Mouse (Mus musculus) thymus, adult 18-20 months (tissue): ENCODE measurements around the gene P2rx3.

Experiments used
- DNase-seq, 2 experiments: peaks; one replicate each; pipeline ENCODE4 v3.0.0; 2022; ENCODE audit warnings: mixed read lengths in 2 of 2

Gene P2rx3

DNA sequence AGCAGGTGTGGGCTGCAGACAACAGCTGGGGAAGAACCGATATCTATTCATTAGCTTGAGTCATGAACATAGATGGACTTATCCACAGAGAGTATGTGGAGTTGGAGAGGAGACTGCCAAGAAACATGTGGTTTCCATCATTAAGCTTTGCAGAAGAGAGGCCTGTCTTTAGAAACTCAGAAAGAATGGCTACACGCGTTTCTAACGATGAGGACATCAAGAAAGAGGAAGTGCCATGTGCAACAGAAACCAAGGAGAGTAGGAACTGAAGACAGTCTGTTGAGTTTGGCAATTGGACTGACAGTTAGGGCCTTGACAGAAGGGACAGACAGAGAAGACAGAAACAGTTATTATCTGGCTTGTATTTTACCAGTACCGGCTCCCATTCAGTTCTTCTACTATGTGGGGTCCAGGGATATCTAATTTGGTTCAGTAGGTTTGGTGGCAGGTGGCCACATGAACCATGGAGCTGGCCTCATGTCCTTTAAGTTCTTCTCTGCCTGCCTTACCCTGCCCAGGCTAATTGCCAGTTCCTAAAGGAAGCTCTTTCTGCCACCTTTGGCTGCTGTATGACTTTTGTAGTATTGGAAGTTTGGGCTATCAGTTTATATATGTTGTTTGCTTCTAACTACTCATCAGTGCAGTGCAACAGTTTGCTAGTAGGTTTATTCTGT, 69.8 kb downstream of the P2rx3 start:
- no peak for DNase-seq

DNA sequence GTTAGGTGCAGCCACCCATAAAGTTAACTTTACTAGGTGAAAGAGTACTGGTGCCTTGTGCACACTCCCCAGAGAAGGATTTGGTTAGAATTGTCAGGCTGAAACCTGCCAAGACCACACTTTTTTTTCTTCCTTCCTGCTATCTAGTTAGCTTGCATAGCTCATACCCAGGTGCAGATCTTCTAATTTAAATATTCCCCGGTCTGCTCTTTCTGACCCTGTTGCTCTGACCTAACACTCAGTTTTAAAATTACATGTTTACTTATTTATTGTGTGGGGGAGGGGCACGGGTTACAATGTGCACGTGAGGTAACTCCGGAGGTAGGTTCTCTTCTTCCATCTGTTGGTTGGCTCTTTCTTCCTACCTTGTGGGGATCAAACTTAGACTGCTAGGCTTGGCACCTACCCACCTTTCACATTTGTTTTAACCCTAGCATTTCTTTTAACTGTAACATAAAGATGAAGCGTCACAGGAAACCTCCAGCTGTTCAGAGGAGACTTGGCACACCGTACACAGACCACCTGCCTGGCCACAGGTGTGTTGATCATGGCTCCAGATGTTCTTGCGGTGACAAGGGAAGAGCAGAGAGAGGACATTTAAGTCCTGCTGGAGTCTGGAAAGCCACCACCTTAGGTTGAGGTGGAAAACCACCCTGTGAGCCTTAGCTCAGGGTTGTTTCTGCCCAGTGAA, 73.0 kb downstream of the P2rx3 start:
- no peak for DNase-seq

DNA sequence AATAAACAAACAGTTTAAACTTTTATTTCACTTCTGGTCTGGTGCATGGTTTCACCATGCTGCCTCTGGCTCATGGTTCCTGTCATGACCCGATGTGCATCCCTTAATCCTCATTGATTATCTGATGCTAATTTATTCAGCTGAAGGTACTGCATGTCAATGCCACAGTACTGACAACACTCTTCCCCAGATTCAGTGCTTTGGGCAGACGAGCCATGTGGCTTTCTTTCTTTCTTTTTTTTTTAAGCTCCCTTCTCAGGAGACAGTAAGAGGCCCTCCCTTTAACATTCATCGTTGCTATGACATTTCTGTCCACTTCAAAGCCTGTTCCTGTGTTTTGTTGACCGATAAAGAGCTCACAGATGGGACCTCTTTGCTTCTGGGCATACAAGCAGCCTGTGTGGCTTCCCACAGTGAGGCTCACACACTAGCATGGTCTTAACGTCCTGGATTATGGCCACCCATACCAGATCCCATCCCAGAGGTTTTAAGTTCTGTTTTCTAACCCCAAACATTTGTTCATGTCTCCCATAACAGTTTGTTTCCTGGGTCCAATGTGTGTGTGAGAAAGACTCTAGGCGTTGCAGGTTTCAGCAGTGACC, 74.3 kb downstream of the P2rx3 start:
- no peak for DNase-seq

DNA sequence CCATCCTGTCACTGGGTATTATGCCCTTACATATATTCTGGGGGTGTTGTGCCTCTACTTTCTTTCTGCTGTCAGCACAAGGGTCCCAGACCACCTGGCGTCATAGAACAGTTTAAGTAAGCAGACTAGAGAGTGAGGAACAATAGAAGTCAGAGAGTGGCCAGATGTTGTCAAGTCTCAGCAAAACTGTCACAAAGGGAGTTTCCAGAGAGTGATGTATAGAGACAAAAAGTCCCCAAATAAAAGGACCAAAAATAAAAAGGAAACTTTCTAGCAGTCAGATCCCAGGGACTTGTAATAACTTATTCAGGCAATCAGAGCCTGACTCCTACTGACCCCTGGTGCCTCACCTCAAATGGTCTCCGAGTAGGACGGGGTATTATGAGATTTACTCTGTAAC, 75.4 kb downstream of the P2rx3 start:
- no peak for DNase-seq

DNA sequence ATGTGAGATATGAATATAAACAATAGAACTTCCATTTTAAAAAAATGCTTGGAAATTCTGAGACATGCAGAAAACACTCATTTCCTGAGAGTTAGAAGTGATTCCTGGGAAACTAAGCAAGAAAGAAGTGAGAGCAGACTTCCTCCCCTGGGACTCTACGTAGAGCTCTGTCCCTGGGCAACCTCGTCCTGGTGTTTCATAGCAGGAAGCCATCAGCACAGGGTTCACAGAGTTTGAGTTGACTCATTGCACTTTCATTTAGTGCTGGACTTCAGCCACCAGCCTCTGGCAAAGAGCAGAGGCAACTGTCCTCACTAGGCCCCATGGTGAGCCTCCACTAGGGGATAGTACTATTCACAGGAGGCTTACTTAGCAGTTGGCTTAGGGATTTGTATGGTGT, 76.0 kb downstream of the P2rx3 start:
- no peak for DNase-seq

DNA sequence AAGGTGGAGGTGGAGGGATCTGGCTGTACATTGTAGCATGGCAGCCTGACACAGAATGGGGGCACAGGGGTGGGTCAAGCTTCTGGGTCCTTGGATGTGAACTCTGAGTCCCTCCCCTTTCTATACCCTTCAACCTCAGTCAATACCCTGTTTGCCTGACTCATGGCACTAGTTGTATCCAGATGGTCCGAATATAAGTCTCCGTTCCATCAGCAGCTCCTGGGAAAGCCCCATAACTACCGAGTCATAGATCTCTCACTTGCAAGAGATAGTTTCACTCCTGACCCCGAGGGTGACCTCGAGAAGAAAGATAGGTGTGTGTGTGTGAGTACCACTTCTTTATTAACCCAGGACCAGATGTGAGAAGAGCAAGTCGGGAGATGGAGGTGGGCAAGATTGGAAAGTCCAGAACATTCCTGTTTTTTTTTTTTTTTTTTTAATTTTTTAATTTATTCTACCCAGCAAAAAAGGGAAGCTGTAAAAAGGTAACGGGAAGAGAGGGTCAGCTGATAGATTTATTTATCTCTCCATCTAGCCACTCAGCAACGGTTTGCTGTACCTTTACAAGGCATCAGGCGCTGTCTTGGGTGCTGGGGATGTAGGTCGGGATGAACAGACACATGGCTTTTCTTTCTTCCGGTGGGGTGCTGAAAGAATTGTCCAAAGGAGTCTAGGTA, 78.5 kb downstream of the P2rx3 start:
- DNase-seq, result no peak

DNA sequence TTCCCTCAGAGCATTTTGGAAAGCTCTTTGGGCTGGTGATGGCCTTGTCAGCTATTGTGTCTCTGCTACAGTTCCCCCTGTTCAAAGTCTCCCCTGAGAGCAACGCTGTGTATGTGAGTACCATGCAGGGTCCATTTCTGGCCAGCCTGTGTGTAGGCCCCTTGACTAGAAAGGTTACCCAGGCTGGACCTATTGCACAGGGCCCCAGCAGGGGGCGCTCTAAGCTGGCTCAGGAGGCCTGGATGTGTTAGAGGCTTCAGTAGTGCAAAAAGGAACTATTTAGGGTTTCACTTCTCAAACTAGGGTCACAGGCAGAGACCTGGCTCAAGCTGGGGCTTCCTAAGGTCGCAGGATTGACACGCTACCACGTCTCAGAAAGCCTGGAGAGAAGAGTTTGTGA, 81.0 kb downstream of the P2rx3 start:
- DNase-seq, result peak in 1 of 2 experiments; percentile 22

DNA sequence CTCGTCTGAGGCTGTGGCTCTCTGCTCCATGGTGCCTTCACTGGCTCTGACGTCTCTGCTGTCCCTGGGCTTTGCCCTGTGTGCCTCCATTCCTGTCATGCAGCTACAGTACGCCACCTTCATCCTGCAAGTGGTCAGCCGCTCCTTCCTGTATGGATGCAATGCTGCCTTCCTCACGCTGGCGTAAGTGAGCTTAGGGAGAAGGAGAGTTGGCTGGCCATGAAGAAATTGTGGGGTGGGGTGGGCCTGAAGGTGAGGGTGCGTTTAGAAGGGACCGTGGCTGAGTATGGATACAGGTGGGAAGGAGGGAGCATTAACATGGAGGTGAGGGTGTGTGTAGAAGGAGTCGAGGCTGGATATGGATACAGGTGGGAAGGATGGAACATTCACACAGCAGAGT, 81.8 kb downstream of the P2rx3 start:
- no peak for DNase-seq

DNA sequence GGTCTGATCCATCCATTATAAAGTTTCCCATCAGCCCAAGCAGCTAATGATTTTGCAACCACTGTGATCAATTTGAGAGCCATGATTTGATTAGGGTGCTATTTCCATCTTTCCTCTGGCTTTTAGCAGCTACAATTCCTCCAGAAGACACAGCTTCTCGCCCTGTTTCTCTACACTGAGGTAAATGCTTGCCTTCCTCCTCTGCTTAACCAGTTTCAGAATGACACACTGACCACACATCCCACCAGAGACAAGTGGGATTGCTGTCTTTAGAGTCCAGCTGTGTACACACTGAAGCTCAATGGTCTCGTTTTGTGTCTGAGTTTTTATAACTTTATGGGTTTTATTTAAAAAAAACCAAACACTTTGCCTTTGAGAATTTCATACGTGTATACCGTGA, 84.6 kb downstream of the P2rx3 start:
- no peak for DNase-seq

DNA sequence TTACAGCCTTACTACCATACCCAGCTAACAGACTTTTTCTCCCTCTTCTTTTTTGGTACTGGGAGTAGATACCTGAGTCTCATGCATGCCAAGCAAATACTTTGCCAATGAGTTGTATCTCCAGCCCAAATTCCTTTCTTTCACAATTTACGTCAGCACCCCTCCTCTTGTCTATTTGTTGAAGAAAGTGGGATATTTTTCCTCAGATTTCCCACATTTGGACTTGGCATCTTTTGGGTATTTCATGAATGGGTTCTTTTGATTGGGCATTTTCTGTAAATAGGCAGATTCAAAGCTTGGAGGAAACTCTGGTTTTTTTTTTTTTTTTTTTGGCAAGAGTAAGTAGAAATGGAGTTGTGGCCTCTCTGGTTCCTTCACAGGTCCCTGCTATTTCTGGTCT, 85.0 kb downstream of the P2rx3 start:
- no peak for DNase-seq

DNA sequence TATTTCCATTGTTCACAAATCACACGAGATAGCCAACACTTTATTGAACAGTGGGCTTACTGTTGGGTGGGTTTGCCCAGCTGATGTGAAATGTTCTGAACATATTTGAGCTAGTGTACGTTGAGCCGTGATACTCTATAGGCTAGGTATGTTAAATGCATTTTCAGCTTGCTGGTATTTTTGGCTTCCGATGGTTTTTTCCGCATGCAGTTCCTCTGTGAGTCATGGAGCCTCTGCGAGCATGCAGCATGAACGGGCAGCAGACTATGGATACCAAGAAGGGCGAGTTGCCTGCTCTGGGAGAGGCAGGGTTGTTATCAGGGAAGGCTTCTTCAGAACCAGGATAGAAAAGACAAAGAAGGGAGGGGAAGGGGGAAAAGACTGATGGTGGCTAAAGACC, 86.2 kb downstream of the P2rx3 start:
- DNase-seq, result no peak

DNA sequence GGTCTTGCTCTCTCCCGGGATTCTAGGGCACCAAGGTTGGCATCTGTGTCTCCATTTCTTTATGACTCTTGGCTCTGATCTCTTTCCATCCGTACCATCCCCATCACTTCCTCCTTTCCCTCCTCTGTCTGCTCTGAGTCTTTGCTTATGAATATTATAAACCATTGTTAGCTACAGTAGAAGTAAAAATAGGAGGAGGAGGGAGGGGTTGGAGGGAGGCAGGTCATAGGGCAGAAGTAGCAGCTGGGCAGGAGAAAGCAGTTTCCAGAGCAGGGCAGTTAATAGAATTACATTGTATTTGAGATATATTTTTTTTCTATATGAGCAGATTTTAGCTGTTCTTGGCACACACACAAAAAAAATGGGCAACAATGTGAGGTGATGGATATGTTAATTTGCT, 88.5 kb downstream of the P2rx3 start:
- DNase-seq, result no peak
